Mouse (Mus musculus) liver, adult 2 months (tissue): ENCODE data around the gene Elof1.
"Not testable (repeated sequence)": the region's sequence is repeated elsewhere in the genome, so short reads cannot be mapped to it uniquely, and the experiment has no call there.

ENCODE experiments used
- CTCF ChIP-seq: fragments of 200-500 bp; IDR thresholded peaks from 2 replicates; pipeline ENCODE4 v1.5.1; 2011; ENCODE audit warnings: low read depth, low read length, control low read depth
- POLR2A ChIP-seq: fragments of 200-500 bp; IDR thresholded peaks from 2 replicates; pipeline ENCODE4 v1.6.1; 2011; ENCODE audit warnings: low read length, control low read depth; ENCODE audit not compliant: insufficient read depth; ENCODE audit errors: extremely low read depth

- not testable (repeated sequence) for TF ChIP-seq POLR2A, CTCF
Observed at GRCm38 (mm10) chr9:22075778-22076177, 41.2 kb downstream of the Elof1 start.
